Mouse (Mus musculus): ENCODE measurements around the gene Kalrn. TPM values are rescaled to one million over a fixed set of nuclear protein-coding genes. Genes with fewer than 3 reads are reported as not detected.

The Kalrn gene
- polyA plus RNA-seq, 1 experiment from 2014 or later, result 19.3 TPM

DNA sequence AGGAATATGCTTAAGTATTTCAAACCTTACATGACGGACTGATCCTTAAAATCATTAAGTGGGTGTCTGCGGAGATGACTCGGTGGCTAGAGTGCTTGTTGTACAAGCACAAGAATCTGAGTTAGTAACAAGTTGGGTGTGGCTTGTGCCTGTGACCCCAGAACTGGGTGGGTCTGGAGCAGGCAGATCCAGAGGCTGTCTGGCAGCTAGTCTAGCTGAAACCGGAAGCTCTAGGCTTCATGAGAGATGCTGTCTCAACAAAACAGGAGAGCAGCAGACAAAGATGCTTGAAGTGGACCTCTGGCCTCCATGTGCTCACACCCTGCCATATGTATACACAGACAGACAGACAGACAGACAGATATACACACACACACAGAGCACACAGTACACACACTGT lies 582.6 kb downstream of the Kalrn start:
- H3K4me2 ChIP-seq, result no peak overlapping the region
- no peaks in the 10 kb centered on the region for H3K4me1 ChIP-seq
- H3K36me3 ChIP-seq, result no peaks in the 10 kb centered on the region
- ATAC-seq (ENCODE audit: insufficient read depth, low FRiP score, low read depth), result no peak
- H3K27me3 ChIP-seq (replicated peaks), result no peaks in the 10 kb centered on the region
- no peak overlapping the region for H3K4me3 ChIP-seq (replicated peaks)
- H3K9me3 ChIP-seq, result no peaks in the 10 kb centered on the region
- H3K27ac ChIP-seq, result no peak overlapping the region
- no peak overlapping the region for H3K9ac ChIP-seq
- 66% methylated on average over 4 of the region's 4 CpGs for WGBS

DNA sequence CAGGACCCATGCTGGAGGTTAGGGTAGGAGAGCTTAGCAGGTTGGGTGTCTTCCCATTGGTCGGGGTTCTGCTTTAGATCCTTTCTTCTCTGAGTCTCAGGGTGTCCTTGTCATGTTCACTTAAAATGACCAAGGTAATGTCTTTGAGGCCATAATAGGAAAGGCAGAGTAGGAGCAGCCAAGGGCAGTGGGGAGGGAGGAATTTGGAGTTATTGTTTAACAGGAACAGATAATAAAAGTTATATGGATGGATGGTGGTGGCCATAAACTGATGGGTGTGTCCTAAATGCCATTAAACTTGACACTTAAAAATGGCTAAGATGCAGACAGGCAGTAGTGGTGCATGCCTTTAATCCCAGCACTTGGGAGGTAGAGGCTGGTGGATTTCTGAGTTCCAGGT lies 584.2 kb downstream of the Kalrn start:
- Histone ChIP-seq H3K36me3 (no peaks in the 10 kb centered on the region), H3K4me2 (no peak overlapping the region), H3K27me3 (replicated peaks) (no peaks in the 10 kb centered on the region), H3K4me1 (no peaks in the 10 kb centered on the region), H3K4me3 (replicated peaks) (no peak overlapping the region), H3K27ac (no peak overlapping the region), H3K9me3 (no peaks in the 10 kb centered on the region), H3K9ac (no peak overlapping the region)
- ATAC-seq (ENCODE audit: insufficient read depth, low FRiP score, low read depth), result no peak
- 94% methylated on average over 1 of the region's 1 CpGs for whole genome bisulfite sequencing

- H3K36me3 ChIP-seq, result no peaks in the 10 kb centered on the region
- no peaks in the 10 kb centered on the region for H3K9me3 ChIP-seq
- ATAC-seq (ENCODE audit: insufficient read depth, low FRiP score, low read depth), result no peak
- H3K4me2 ChIP-seq, result no peak overlapping the region
- H3K4me3 ChIP-seq (replicated peaks), result no peak overlapping the region
- WGBS, result 61% methylated on average over 17 of the region's 17 CpGs
- H3K27me3 ChIP-seq (replicated peaks), result no peaks in the 10 kb centered on the region
- no peaks in the 10 kb centered on the region for H3K4me1 ChIP-seq
- H3K9ac ChIP-seq, result no peak overlapping the region
- H3K27ac ChIP-seq, result no peak overlapping the region
Measured at GRCm38 (mm10) chr16:33988358-33989012, 584.8 kb downstream of the Kalrn start.

GRCm38 (mm10) chr16:33986993-33987392 lies 586.3 kb downstream of the Kalrn start:
- no peaks in the 10 kb centered on the region for H3K9me3 ChIP-seq
- no peak overlapping the region for H3K4me3 ChIP-seq (replicated peaks)
- no peak overlapping the region for H3K4me2 ChIP-seq
- no peak for ATAC-seq (ENCODE audit: insufficient read depth, low FRiP score, low read depth)
- H3K4me1 ChIP-seq, result no peaks in the 10 kb centered on the region
- no peak overlapping the region for H3K9ac ChIP-seq
- WGBS, result 84% methylated on average over 7 of the region's 7 CpGs
- no peaks in the 10 kb centered on the region for H3K27me3 ChIP-seq (replicated peaks)
- H3K36me3 ChIP-seq, result no peaks in the 10 kb centered on the region
- H3K27ac ChIP-seq, result no peak overlapping the region

DNA sequence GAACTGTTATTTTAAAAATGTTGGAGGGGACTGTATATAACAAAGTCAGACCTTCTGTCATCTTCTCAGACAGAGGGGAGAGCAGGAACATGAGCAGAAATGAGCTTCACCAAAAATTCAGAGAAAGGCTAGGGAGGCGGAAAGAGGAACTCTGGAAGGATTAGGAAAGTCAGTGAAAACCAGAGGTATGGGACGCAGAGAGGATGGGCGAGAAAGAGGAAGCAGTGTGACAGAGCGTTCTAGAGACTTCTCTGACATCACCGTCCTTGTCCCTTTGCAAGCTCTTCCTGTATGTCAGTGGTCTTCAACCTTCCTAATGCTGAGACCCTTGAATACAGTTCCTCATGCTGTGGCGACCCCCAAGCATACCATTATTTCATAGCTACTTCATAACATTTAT lies 588.0 kb downstream of the Kalrn start:
- no peaks in the 10 kb centered on the region for H3K36me3 ChIP-seq
- no peak overlapping the region for H3K4me3 ChIP-seq (replicated peaks)
- no peak overlapping the region for H3K9ac ChIP-seq
- H3K4me1 ChIP-seq, result no peaks in the 10 kb centered on the region
- no peak overlapping the region for H3K27ac ChIP-seq
- no peak for ATAC-seq (ENCODE audit: insufficient read depth, low FRiP score, low read depth)
- H3K9me3 ChIP-seq, result no peaks in the 10 kb centered on the region
- 75% methylated on average over 6 of the region's 6 CpGs for WGBS
- no peak overlapping the region for H3K4me2 ChIP-seq
- no peaks in the 10 kb centered on the region for H3K27me3 ChIP-seq (replicated peaks)

DNA sequence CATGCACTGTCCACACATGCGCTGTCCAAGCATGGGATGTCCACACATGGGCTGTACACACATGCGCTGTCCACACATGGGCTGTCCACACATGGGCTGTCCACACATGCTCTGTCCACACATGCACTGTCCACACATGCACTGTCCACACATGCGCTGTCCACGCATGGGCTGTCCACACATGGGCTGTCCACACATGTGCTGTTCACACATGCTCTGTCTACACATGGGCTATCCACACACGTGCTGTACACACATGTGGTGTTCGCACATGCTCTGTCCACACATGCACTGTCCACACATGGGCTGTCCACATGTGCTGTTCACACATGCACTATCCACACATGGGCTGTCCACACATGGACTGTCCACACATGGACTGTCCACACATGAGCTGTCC lies 589.6 kb downstream of the Kalrn start:
- H3K4me1 ChIP-seq, result no peaks in the 10 kb centered on the region; the same call in 1 of the 2 replicates
- no peaks in the 10 kb centered on the region for H3K27me3 ChIP-seq (replicated peaks)
- ATAC-seq (ENCODE audit: insufficient read depth, low FRiP score, low read depth), result no peak
- H3K9ac ChIP-seq, result no peak overlapping the region
- WGBS, result 94% methylated on average over 6 of the region's 6 CpGs
- no peak overlapping the region for H3K27ac ChIP-seq
- no peak overlapping the region for H3K4me3 ChIP-seq (replicated peaks)
- no peaks in the 10 kb centered on the region for H3K9me3 ChIP-seq
- H3K36me3 ChIP-seq, result no peaks in the 10 kb centered on the region
- no peak overlapping the region for H3K4me2 ChIP-seq

DNA sequence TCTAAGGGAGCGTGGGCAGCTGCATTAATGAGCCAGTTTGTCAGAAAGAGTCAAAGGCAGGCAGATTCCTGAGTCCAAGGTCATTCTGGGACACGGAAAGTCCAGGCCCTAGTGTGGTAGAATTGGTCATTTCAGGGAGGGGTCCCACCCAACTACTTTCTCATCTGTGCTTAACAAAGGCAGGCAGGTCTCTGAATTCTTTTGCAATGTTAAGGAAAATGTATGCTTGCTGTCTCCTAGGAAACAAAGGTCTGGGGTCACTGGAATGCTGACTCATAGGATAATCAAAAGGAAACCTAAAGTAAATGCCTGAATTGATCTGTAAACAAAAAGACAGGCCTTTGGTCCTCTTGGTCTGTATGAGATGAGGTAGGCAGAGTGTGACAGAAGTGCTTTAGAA lies 593.5 kb downstream of the Kalrn start:
- no peaks in the 10 kb centered on the region for H3K9me3 ChIP-seq
- H3K4me3 ChIP-seq (replicated peaks), result no peak overlapping the region
- peak; percentile 35; the same call in 1 of the 2 replicates for ATAC-seq (ENCODE audit: insufficient read depth, low FRiP score, low read depth)
- no peaks in the 10 kb centered on the region for H3K27me3 ChIP-seq (replicated peaks)
- no peak overlapping the region for H3K9ac ChIP-seq
- H3K4me2 ChIP-seq, result no peak overlapping the region
- no peak overlapping the region for H3K27ac ChIP-seq
- H3K36me3 ChIP-seq, result no peaks in the 10 kb centered on the region
- whole genome bisulfite sequencing, result 44% methylated on average over 2 of the region's 2 CpGs
- H3K4me1 ChIP-seq, result no peaks in the 10 kb centered on the region; the same call in 1 of the 2 replicates

GRCm38 (mm10) chr16:33967283-33967640 lies 606.1 kb downstream of the Kalrn start:
- Histone ChIP-seq H3K4me2 (peak overlapping the region; percentile 68), H3K4me3 (replicated peaks) (peak overlapping the region; percentile 67), H3K36me3 (peaks cover 5% of the 10 kb centered on the region; the same call in 1 of the 2 replicates), H3K27me3 (replicated peaks) (no peaks in the 10 kb centered on the region), H3K9me3 (no peaks in the 10 kb centered on the region), H3K27ac (peak overlapping the region; percentile 68), H3K4me1 (peaks cover 7% of the 10 kb centered on the region; the same call in 1 of the 2 replicates), H3K9ac (peak overlapping the region; percentile 51; the same call in 1 of the 2 replicates)
- no peak for ATAC-seq (ENCODE audit: insufficient read depth, low FRiP score, low read depth)
- WGBS, result 51% methylated on average over 2 of the region's 2 CpGs

- peak within 1 kb of the TSS; percentile 67 for H3K4me3 ChIP-seq (replicated peaks)
- peaks cover 10% of the 10 kb centered on the region for H3K36me3 ChIP-seq
- no peaks in the 10 kb centered on the region for H3K27me3 ChIP-seq (replicated peaks)
- peak within 1 kb of the TSS; percentile 68 for H3K27ac ChIP-seq
- WGBS, result under 1% methylated on average over 44 of the region's 44 CpGs
- H3K4me1 ChIP-seq, result peaks cover 7% of the 10 kb centered on the region; the same call in 1 of the 2 replicates
- peak within 1 kb of the TSS; percentile 51 for H3K9ac ChIP-seq
- H3K9me3 ChIP-seq, result no peaks in the 10 kb centered on the region
- peak within 1 kb of the TSS; percentile 68 for H3K4me2 ChIP-seq
- ATAC-seq (ENCODE audit: insufficient read depth, low FRiP score, low read depth), result peak; percentile 82
Measured at GRCm38 (mm10) chr16:33966538-33967282, 606.6 kb downstream of the Kalrn start, which contains the start of gene Umps. Gene Umps (minus strand): TSS chr16:33967038.

DNA sequence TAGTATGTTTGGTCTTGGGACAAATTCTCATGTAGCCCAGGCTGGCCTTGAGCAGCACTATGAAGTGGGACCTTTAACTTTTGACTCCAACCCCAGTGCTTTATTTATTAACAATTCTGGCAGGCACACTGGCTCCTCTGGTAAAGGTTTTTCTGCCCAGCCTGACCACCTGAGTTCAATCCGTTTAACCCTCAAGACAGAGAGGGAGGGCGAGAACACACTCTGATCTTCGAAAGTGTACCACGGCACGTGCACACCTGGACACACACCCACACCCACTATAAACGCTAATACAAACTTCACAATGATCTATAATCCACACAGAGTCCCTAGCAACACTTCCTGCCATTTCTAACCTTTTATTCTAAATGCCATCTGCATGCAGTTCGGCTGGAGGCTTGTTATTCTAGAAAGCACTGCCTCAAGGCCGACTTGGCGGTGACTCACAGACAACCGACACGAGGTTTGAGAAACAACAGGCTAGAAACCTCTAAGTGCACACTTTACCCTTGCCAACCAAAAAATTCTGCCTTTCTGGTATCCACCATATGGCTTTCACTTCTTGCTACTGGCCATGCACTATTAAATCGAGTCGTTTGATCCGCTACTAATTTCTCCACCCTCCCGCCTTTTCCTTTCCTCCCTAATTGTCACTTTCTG lies 607.3 kb downstream of the Kalrn start:
- 3% methylated on average over 15 of the region's 15 CpGs for WGBS
- peak overlapping the region; percentile 67 for H3K4me3 ChIP-seq (replicated peaks)
- H3K4me1 ChIP-seq, result peaks cover 7% of the 10 kb centered on the region; the same call in 1 of the 2 replicates
- H3K27me3 ChIP-seq (replicated peaks), result no peaks in the 10 kb centered on the region
- no peak for ATAC-seq (ENCODE audit: insufficient read depth, low FRiP score, low read depth)
- H3K9ac ChIP-seq, result peak overlapping the region; percentile 51
- no peaks in the 10 kb centered on the region for H3K9me3 ChIP-seq
- H3K4me2 ChIP-seq, result peak overlapping the region; percentile 68
- H3K36me3 ChIP-seq, result peaks cover 13% of the 10 kb centered on the region
- H3K27ac ChIP-seq, result peak overlapping the region; percentile 68

- H3K4me1 ChIP-seq, result peaks cover 7% of the 10 kb centered on the region; the same call in 1 of the 2 replicates
- no peak overlapping the region for H3K4me2 ChIP-seq
- H3K27ac ChIP-seq, result peak overlapping the region; percentile 8; the same call in 1 of the 2 replicates
- H3K4me3 ChIP-seq (replicated peaks), result no peak overlapping the region
- H3K36me3 ChIP-seq, result peaks cover 28% of the 10 kb centered on the region
- H3K9ac ChIP-seq, result no peak overlapping the region
- H3K27me3 ChIP-seq (replicated peaks), result no peaks in the 10 kb centered on the region
- 66% methylated on average over 6 of the region's 6 CpGs for WGBS
- no peaks in the 10 kb centered on the region for H3K9me3 ChIP-seq
- ATAC-seq (ENCODE audit: insufficient read depth, low FRiP score, low read depth), result peak; percentile 74
Measured at GRCm38 (mm10) chr16:33963509-33963908, 609.8 kb downstream of the Kalrn start.

DNA sequence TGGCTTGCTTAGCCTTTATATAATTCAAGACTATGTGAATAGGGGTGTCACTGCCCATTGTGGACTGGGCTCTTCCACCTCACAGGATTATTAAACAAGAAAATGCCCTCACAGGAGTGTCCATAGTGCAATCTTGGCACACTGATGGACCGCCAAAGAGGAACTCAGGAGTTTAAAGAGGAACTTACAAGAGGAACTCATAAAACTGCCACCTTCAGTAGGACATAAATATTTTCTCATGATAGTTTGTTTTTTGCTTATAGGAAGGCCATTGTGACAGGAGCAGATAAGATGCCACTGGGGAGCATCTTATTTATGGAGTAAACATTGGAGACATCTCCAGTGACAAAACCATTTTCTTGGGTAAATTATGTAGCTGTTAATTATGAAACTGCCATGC lies 618.5 kb downstream of the Kalrn start:
- H3K9me3 ChIP-seq, result no peaks in the 10 kb centered on the region
- ATAC-seq (ENCODE audit: insufficient read depth, low FRiP score, low read depth), result no peak
- no peak overlapping the region for H3K4me2 ChIP-seq
- H3K36me3 ChIP-seq, result peaks cover 51% of the 10 kb centered on the region
- H3K4me3 ChIP-seq (replicated peaks), result no peak overlapping the region
- no peak overlapping the region for H3K27ac ChIP-seq
- H3K27me3 ChIP-seq (replicated peaks), result no peaks in the 10 kb centered on the region
- H3K4me1 ChIP-seq, result no peaks in the 10 kb centered on the region
- WGBS, result 91% methylated on average over 1 of the region's 1 CpGs
- H3K9ac ChIP-seq, result no peak overlapping the region

Measured in stomach, embryonic 15.5 days (tissue).